Mouse (Mus musculus) C2C12 (cell line): ENCODE results near the gene Tnc.

Experiments
- CTCF ChIP-seq: IDR thresholded peaks from one replicate; pipeline ENCODE4 v1.5.1; 2011; ENCODE audit not compliant: control insufficient read depth, insufficient read depth, insufficient read length
- MAX ChIP-seq: IDR thresholded peaks from one replicate; pipeline ENCODE4 v1.6.1; 2011; ENCODE audit warnings: mild to moderate bottlenecking, control low read depth
- MYOG ChIP-seq: IDR thresholded peaks from one replicate; pipeline ENCODE4 v1.6.1; 2011; ENCODE audit not compliant: control insufficient read depth, insufficient read length; ENCODE audit errors: extremely low read depth
- USF1 ChIP-seq: IDR thresholded peaks from one replicate; pipeline ENCODE4 v1.6.1; 2011; ENCODE audit warnings: low read depth, mild to moderate bottlenecking, control low read depth, moderate library complexity

GRCm38 (mm10) chr4:63942875-63943274, 103.9 kb downstream of the Tnc start:
- TF ChIP-seq CTCF (no peak), USF1 (no peak), MAX (no peak), MYOG (no peak)
